Mouse (Mus musculus) lung, postnatal 0 days (tissue): Measurements from ENCODE around the gene Cabp4. TPM values are rescaled to one million over a fixed set of nuclear protein-coding genes. Genes with fewer than 3 reads are reported as not detected.

ENCODE experiments used
- ATAC-seq: fragments of 200-750 bp; cut with Nextera tagmentation; 2 replicates; pipeline ENCODE4 v1.8.0; 2017; ENCODE audit warnings: moderate library complexity
- DNase-seq: peaks from one replicate; pipeline ENCODE4 v3.0.0-alpha.2; 2016; ENCODE audit warnings: low spot score
- H3K27ac ChIP-seq: fragments of 300-500 bp; sonication (generic); 2 replicates; pipeline ENCODE4 v1.5.1; 2014; ENCODE audit warnings: antibody characterized with exemption, mild to moderate bottlenecking, low read length, mixed read lengths
- H3K27me3 ChIP-seq: fragments of 300-500 bp; sonication (generic); replicated peaks from 2 replicates; pipeline ENCODE4 v1.6.1; 2014; ENCODE audit warnings: low read length, mixed read lengths; ENCODE audit not compliant: insufficient read depth
- H3K36me3 ChIP-seq: fragments of 300-500 bp; sonication (generic); 2 replicates; pipeline ENCODE4 v1.6.1; 2014; ENCODE audit warnings: low read length, mixed read lengths; ENCODE audit not compliant: insufficient read depth
- H3K4me1 ChIP-seq: fragments of 300-500 bp; sonication (generic); 2 replicates; pipeline ENCODE4 v1.6.1; 2014; ENCODE audit warnings: antibody characterized with exemption, low read depth, low read length, mixed read lengths; ENCODE audit not compliant: insufficient read depth
- H3K4me2 ChIP-seq: fragments of 300-500 bp; sonication (generic); replicated peaks from 2 replicates; pipeline ENCODE4 v1.6.1; 2014; ENCODE audit warnings: low read depth, mild to moderate bottlenecking, low read length, moderate library complexity, mixed read lengths
- H3K4me3 ChIP-seq: fragments of 300-500 bp; sonication (generic); 2 replicates; pipeline ENCODE4 v1.5.1; 2014; ENCODE audit warnings: low read depth, low read length
- H3K9ac ChIP-seq: fragments of 300-500 bp; sonication (generic); replicated peaks from 2 replicates; pipeline ENCODE4 v1.6.1; 2014; ENCODE audit warnings: low read depth, mild to moderate bottlenecking
- H3K9me3 ChIP-seq: fragments of 300-500 bp; sonication (generic); 2 replicates; pipeline ENCODE4 v1.6.1; 2016; ENCODE audit warnings: low read length, mixed read lengths
- CTCF ChIP-seq: IDR thresholded peaks from 2 replicates; pipeline ENCODE4 v1.5.1; 2016; ENCODE audit warnings: antibody characterized with exemption, mild to moderate bottlenecking
- EP300 ChIP-seq: IDR thresholded peaks from 2 replicates; pipeline ENCODE4 v1.6.1; 2016; ENCODE audit warnings: antibody characterized with exemption, mild to moderate bottlenecking, control low read depth
- WGBS: fragments of 180-500 bp; shearing (Covaris S2); extraction: QIAGEN DNeasy Blood & Tissue Kit; methylation state at CpG from one replicate; pipeline ENCODE4 v1.1.7; 2014; 5-methylcytosine and 5-hydroxymethylcytosine counted together
- polyA plus RNA-seq: library from polyadenylated mRNA; unstranded; fragments of >200 nt; fragmentation: Nextera tagmentation; extraction: Ambion mirVana; gene quantifications from 2 replicates; pipeline ENCODE4 v1.2.1, GENCODE M21; 2015

Cabp4 gene
- polyA plus RNA-seq, 1 experiment from 2014 or later: 0.10 TPM

GRCm38 (mm10) chr19:4118350-4118749 lies 25.5 kb downstream of the Cabp4 start:
- TF ChIP-seq CTCF (no peak), EP300 (no peak)
- WGBS: 92% methylated on average over 2 of the region's 2 CpGs
- no peak for DNase-seq
- H3K4me1 ChIP-seq: peaks cover 6% of the 10 kb centered on the region; the same call in 1 of the 2 replicates
- no peak for ATAC-seq
- no peaks in the 10 kb centered on the region for H3K27me3 ChIP-seq
- H3K9ac ChIP-seq: no peak overlapping the region
- peaks cover 15% of the 10 kb centered on the region; the same call in 1 of the 2 replicates for H3K36me3 ChIP-seq
- H3K9me3 ChIP-seq: no peaks in the 10 kb centered on the region
- no peak overlapping the region for H3K4me2 ChIP-seq
- H3K27ac ChIP-seq: no peak overlapping the region
- no peak overlapping the region for H3K4me3 ChIP-seq

DNA sequence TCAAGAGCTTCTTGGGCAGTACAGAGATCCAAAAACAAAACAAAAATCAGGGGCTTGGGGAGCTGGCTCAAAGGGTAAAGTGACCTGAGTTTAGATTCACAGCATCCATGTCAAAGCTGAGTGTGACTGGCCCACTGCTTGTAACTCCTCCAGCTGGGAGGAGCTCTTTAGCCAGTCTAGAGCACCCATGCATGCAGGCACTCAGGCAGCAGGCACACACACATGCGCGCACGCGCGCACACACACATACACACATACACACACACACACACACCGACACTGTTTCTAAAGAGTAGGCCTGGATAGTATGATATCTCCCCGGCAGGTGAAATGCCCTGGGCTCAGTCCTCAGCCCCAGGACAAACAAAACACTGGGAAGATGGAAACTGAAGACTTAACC lies 26.8 kb downstream of the Cabp4 start:
- DNase-seq (no peak), ATAC-seq (no peak)
- Histone ChIP-seq H3K9ac (no peak overlapping the region), H3K9me3 (no peaks in the 10 kb centered on the region), H3K4me1 (peaks cover 7% of the 10 kb centered on the region; the same call in 1 of the 2 replicates), H3K36me3 (peaks cover 16% of the 10 kb centered on the region; the same call in 1 of the 2 replicates), H3K27me3 (no peaks in the 10 kb centered on the region), H3K27ac (no peak overlapping the region), H3K4me2 (no peak overlapping the region), H3K4me3 (no peak overlapping the region)
- TF ChIP-seq CTCF: no peak
- no peak for TF ChIP-seq EP300
- WGBS: 96% methylated on average over 7 of the region's 7 CpGs

DNA sequence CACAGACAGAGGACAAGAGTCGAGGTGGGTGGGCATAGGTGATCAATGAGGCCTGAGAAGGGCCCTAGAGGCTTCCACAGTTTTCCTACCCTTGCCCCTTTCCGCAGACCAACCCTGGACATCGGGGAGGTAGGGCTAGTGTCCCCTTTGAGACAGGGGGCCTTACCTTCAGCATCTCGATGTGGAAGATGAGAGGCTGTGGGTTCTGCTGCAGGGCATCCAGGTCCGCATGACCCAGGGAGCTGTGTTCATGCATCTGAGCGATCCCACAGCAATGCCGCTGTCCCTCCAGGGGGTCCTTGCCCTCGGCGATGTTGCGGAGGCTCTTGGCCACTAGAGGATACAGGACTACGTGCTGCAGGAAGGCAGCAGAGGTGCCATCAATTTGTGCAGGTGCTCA lies 28.0 kb downstream of the Cabp4 start:
- no peaks in the 10 kb centered on the region for H3K27me3 ChIP-seq
- no peak for ATAC-seq
- no peak for TF ChIP-seq CTCF
- TF ChIP-seq EP300: no peak
- H3K36me3 ChIP-seq: peaks cover 20% of the 10 kb centered on the region; the same call in 1 of the 2 replicates
- no peak overlapping the region for H3K27ac ChIP-seq
- no peak overlapping the region for H3K9ac ChIP-seq
- no peaks in the 10 kb centered on the region for H3K9me3 ChIP-seq
- no peak overlapping the region for H3K4me3 ChIP-seq
- H3K4me2 ChIP-seq: no peak overlapping the region
- DNase-seq: no peak
- peaks cover 7% of the 10 kb centered on the region; the same call in 1 of the 2 replicates for H3K4me1 ChIP-seq
- 86% methylated on average over 11 of the region's 11 CpGs for WGBS

- H3K36me3 ChIP-seq: peaks cover 20% of the 10 kb centered on the region; the same call in 1 of the 2 replicates
- 93% methylated on average over 10 of the region's 10 CpGs for WGBS
Measured at GRCm38 (mm10) chr19:4115144-4115543, 28.7 kb downstream of the Cabp4 start.

GRCm38 (mm10) chr19:4114551-4114950 lies 29.3 kb downstream of the Cabp4 start:
- H3K4me1 ChIP-seq: 0 out of 2 replicates have a peak, but pooled peaks cover 2% of the 10 kb centered on the region
- peaks cover 20% of the 10 kb centered on the region; the same call in 1 of the 2 replicates for H3K36me3 ChIP-seq

More at GRCm38 (mm10) chr19:4115144-4115543, 28.7 kb downstream of the Cabp4 start:
- H3K27ac ChIP-seq: no peak overlapping the region
- 0 out of 2 replicates have a peak, but pooled peaks cover 2% of the 10 kb centered on the region for H3K4me1 ChIP-seq
- H3K4me3 ChIP-seq: no peak overlapping the region
- H3K9me3 ChIP-seq: no peaks in the 10 kb centered on the region
- DNase-seq: no peak
- TF ChIP-seq EP300 (no peak), CTCF (no peak)
- H3K27me3 ChIP-seq: no peaks in the 10 kb centered on the region
- no peak overlapping the region for H3K9ac ChIP-seq
- no peak overlapping the region for H3K4me2 ChIP-seq
- ATAC-seq: no peak

GRCm38 (mm10) chr19:4113806-4114230 lies 30.0 kb downstream of the Cabp4 start:
- ATAC-seq: peak; percentile 46
- H3K9ac ChIP-seq: no peak overlapping the region

More at GRCm38 (mm10) chr19:4114551-4114950, 29.3 kb downstream of the Cabp4 start:
- TF ChIP-seq CTCF: no peak
- no peak for TF ChIP-seq EP300
- H3K27me3 ChIP-seq: no peaks in the 10 kb centered on the region
- H3K9ac ChIP-seq: no peak overlapping the region
- no peak overlapping the region for H3K27ac ChIP-seq
- 86% methylated on average over 10 of the region's 10 CpGs for WGBS
- ATAC-seq (no peak), DNase-seq (no peak)
- no peaks in the 10 kb centered on the region for H3K9me3 ChIP-seq
- no peak overlapping the region for H3K4me3 ChIP-seq
- no peak overlapping the region for H3K4me2 ChIP-seq

More at GRCm38 (mm10) chr19:4113806-4114230, 30.0 kb downstream of the Cabp4 start:
- Histone ChIP-seq H3K4me1 (0 out of 2 replicates have a peak, but pooled peaks cover 2% of the 10 kb centered on the region), H3K27ac (peak overlapping the region; percentile 70; the same call in 1 of the 2 replicates), H3K9me3 (no peaks in the 10 kb centered on the region), H3K36me3 (peaks cover 20% of the 10 kb centered on the region; the same call in 1 of the 2 replicates), H3K4me2 (0 out of 2 replicates have a peak overlapping the region, but pooled peaks have one; percentile 3), H3K27me3 (no peaks in the 10 kb centered on the region), H3K4me3 (no peak overlapping the region)
- no peak for TF ChIP-seq EP300
- TF ChIP-seq CTCF: no peak
- DNase-seq: no peak
- WGBS: 23% methylated on average over 5 of the region's 5 CpGs
